Mouse (Mus musculus) hindbrain, embryonic 13.5 days (tissue): ENCODE results near the gene Edem1. TPM values are rescaled to one million over a fixed set of nuclear protein-coding genes. Genes with fewer than 3 reads are reported as not detected.
"Not testable (repeated sequence)": the region's sequence is repeated elsewhere in the genome, so short reads cannot be mapped to it uniquely, and the experiment has no call there.

Experiments
- ATAC-seq: fragments of 200-750 bp; cut with Nextera tagmentation; 2 replicates; pipeline ENCODE4 v1.8.0; 2017; ENCODE audit warnings: moderate TSS enrichment; ENCODE audit not compliant: low FRiP score
- H3K27ac ChIP-seq: fragments of 300-500 bp; sonication (generic); 2 replicates; pipeline ENCODE4 v1.5.1; 2015; ENCODE audit warnings: inconsistent platforms, mild to moderate bottlenecking, moderate library complexity
- H3K27me3 ChIP-seq: fragments of 300-500 bp; sonication (generic); 2 replicates; pipeline ENCODE4 v1.6.1; 2015; ENCODE audit warnings: mild to moderate bottlenecking, inconsistent platforms
- H3K36me3 ChIP-seq: fragments of 300-500 bp; sonication (generic); 2 replicates; pipeline ENCODE4 v1.6.1; 2015; ENCODE audit warnings: mild to moderate bottlenecking, inconsistent platforms
- H3K4me1 ChIP-seq: fragments of 300-500 bp; sonication (generic); replicated peaks from 2 replicates; pipeline ENCODE4 v1.6.1; 2015; ENCODE audit warnings: inconsistent platforms
- H3K4me2 ChIP-seq: fragments of 300-500 bp; sonication (generic); 2 replicates; pipeline ENCODE4 v1.6.1; 2015; ENCODE audit warnings: inconsistent platforms, mild to moderate bottlenecking, moderate library complexity
- H3K4me3 ChIP-seq: fragments of 300-500 bp; sonication (generic); 2 replicates; pipeline ENCODE4 v1.5.1; 2015; ENCODE audit warnings: mild to moderate bottlenecking, inconsistent platforms
- H3K9ac ChIP-seq: fragments of 300-500 bp; sonication (generic); 2 replicates; pipeline ENCODE4 v1.6.1; 2015; ENCODE audit warnings: mild to moderate bottlenecking, inconsistent platforms
- H3K9me3 ChIP-seq: fragments of 300-500 bp; sonication (generic); 2 replicates; pipeline ENCODE4 v1.6.1; 2016; ENCODE audit warnings: inconsistent platforms
- WGBS: fragments of 180-500 bp; shearing (Covaris S2); methylation state at CpG from one replicate; pipeline ENCODE4 v1.1.7; 2015; 5-methylcytosine and 5-hydroxymethylcytosine counted together
- polyA plus RNA-seq: library from polyadenylated mRNA; unstranded; fragments of >200 nt; fragmentation: Nextera tagmentation; extraction: Ambion mirVana; gene quantifications from 2 replicates; pipeline ENCODE4 v1.2.1, GENCODE M21; 2015

Edem1 gene
- polyA plus RNA-seq, 1 experiment from 2014 or later, result 6.0 TPM

DNA sequence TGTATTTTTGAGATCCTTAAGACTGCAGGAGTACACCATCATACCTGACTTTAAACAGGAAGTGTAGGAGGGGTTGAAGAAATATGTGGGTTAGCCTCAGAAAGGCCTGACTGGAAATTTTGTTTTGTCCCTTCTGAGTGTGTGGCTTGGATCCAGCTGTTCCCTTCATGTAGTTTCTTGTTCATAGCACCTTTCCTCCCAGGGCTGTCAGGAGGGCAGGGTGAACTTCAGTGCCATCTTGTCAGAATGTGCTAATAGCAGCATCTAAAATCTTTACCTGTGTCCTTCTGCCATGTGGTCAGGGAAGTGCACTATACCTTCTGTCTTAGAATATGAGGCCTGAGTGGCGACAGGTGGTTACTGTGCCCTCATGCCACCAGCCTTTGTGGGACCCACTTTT is 32.8 kb downstream of the Edem1 start:
- ATAC-seq, result no peak
- no peaks in the 10 kb centered on the region for H3K4me1 ChIP-seq
- H3K27ac ChIP-seq, result no peak overlapping the region
- H3K4me2 ChIP-seq, result no peak overlapping the region
- H3K4me3 ChIP-seq, result no peak overlapping the region
- peaks cover 6% of the 10 kb centered on the region for H3K9me3 ChIP-seq
- H3K36me3 ChIP-seq, result peaks cover 19% of the 10 kb centered on the region
- H3K9ac ChIP-seq, result no peak overlapping the region
- 97% methylated on average over 1 of the region's 1 CpGs for WGBS
- H3K27me3 ChIP-seq, result no peaks in the 10 kb centered on the region

DNA sequence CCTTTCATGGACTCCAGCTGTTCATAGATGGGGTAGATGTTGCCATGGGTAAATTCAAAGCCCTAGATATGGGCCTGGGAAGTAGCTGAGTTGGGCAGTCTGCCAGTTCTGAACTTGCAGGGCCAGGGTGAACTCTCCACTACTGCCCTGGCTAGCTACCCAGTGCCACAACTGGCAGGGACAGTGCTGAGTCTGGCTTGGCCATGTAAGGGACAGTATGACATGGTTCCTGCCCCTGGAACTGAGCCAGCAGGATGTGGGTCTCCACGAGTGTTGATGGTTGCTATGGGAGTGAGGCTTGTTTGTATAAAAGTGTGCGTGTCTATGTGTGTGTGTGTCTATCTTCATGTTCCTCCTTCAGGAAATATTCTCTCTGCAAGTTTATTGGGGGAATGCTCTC is 34.1 kb downstream of the Edem1 start:
- H3K4me3 ChIP-seq, result no peak overlapping the region
- WGBS, result 87% methylated on average over 2 of the region's 2 CpGs
- ATAC-seq, result 0 out of 2 replicates have a peak, but pooled peaks have one; percentile 43
- H3K9me3 ChIP-seq, result peaks cover 6% of the 10 kb centered on the region
- H3K4me1 ChIP-seq, result no peaks in the 10 kb centered on the region
- H3K27ac ChIP-seq, result no peak overlapping the region
- peaks cover 15% of the 10 kb centered on the region for H3K36me3 ChIP-seq
- no peaks in the 10 kb centered on the region for H3K27me3 ChIP-seq
- no peak overlapping the region for H3K9ac ChIP-seq
- H3K4me2 ChIP-seq, result no peak overlapping the region

DNA sequence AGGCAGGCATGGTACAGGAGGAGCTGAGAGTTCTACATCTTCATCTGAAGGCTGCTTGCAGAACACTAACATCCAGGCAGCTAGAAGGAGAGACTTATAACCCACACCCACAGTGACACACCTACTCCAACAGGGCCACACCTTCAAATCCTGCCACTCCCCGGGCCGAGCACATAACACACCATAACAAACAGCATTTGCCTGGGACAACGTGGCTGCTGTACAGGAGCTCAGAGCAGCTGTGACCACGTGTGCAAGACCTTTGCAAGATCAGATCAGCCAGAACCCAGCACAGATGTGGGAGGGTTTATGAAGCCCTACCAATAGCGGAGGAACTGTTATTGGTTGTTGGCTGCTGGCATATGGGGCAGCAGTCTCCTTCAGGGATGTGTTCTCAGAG is 37.9 kb downstream of the Edem1 start:
- Histone ChIP-seq H3K9ac (no peak overlapping the region), H3K9me3 (peaks cover 6% of the 10 kb centered on the region), H3K4me3 (no peak overlapping the region), H3K4me2 (no peak overlapping the region), H3K36me3 (peaks cover 5% of the 10 kb centered on the region; the same call in 1 of the 2 replicates), H3K4me1 (no peaks in the 10 kb centered on the region), H3K27ac (no peak overlapping the region), H3K27me3 (no peaks in the 10 kb centered on the region)
- no peak for ATAC-seq
- WGBS, result 90% methylated on average over 5 of the region's 5 CpGs

DNA sequence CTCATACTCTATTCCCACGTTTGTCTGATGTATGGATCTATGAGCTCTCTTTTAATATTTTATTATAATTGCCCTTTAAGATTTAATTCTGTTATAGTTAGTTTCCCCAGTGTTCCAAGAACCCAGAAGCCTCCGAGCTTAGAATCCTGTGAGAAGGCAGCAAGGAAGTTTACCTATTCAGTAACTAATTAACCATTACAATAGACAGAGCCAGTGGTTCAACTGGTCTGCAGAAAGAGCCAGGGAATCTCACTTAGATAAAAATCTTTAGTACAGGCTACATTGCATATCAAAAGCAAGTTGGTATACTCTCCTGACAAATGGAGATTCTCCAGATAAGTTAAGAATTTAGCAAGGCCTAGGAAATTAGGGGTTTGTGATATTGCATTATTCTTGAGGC is 40.6 kb downstream of the Edem1 start:
- not testable (repeated sequence) for H3K36me3 ChIP-seq, H3K27me3 ChIP-seq, H3K4me3 ChIP-seq, H3K9me3 ChIP-seq, H3K4me2 ChIP-seq, H3K4me1 ChIP-seq, H3K27ac ChIP-seq, ATAC-seq, H3K9ac ChIP-seq
- WGBS, result 35% methylated on average over 2 of the region's 2 CpGs

DNA sequence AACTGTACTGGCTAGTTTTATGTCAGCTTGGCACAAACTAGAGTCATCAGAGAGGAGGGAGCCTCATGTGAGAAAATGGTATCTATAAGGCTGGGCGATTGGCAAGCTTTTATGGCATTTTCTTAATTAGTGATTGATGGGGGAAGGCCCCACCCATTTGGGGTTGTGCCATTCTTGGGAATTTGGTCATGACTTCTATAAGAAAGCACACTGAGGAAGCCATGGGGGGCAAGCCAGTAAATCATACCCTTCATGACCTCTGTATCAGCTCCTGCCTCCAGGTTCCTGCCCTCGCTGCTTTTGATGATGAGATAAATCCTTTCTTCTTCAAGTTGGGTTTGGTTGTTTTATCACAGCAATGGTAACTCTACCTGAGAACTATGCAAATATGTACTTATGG is 42.0 kb downstream of the Edem1 start:
- Histone ChIP-seq H3K36me3 (no peaks in the 10 kb centered on the region), H3K9ac (no peak overlapping the region), H3K4me2 (no peak overlapping the region), H3K9me3 (no peaks in the 10 kb centered on the region), H3K4me3 (no peak overlapping the region), H3K4me1 (no peaks in the 10 kb centered on the region; the same call in 1 of the 2 replicates), H3K27me3 (no peaks in the 10 kb centered on the region), H3K27ac (no peak overlapping the region)
- ATAC-seq, result no peak
- 90% methylated on average over 2 of the region's 2 CpGs for WGBS

DNA sequence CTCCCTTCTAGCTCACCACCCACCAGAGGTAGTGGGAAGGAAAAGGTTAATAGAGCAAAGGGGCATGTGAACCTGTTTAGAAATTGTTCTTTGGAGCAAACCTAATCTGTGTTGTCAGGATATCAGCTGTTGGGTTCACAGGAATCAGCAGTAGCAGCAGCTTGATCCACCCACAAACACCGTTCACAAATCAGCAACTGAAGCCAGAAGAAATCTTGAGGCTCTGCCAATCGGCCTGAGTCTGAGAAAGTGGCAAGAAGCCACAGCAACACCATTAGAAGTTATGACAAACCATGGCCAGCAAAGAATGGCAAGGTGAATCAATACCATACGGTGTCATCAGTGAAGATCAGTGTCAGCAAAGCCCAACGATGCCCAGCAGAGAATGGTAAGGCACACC is 42.8 kb downstream of the Edem1 start:
- H3K36me3 ChIP-seq, result no peaks in the 10 kb centered on the region
- H3K27me3 ChIP-seq, result no peaks in the 10 kb centered on the region
- no peak overlapping the region for H3K4me2 ChIP-seq
- no peak overlapping the region for H3K27ac ChIP-seq
- no peak for ATAC-seq
- peaks cover 6% of the 10 kb centered on the region; the same call in 1 of the 2 replicates for H3K4me1 ChIP-seq
- no peaks in the 10 kb centered on the region for H3K9me3 ChIP-seq
- H3K4me3 ChIP-seq, result no peak overlapping the region
- 88% methylated on average over 4 of the region's 4 CpGs for WGBS
- H3K9ac ChIP-seq, result no peak overlapping the region

DNA sequence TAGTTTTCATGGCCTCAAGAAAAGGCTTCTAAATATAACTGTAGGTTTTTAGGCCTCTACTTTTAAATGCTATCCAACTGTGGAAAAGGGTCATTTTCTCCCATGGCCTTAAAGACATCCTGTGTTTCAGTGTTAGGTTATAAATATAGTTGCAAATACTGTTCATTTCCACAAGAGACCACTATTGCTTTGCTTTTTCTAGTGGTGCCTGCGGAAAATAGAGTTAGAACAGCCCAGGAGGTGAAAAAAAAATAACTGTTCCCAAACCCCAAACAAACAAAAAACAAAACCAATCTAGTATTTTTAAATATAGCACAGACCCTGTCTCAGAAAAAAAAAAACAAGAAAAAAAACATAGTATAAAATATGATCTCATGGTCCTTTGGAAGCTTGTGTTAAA is 46.9 kb downstream of the Edem1 start:
- Histone ChIP-seq H3K27ac (no peak overlapping the region), H3K4me2 (no peak overlapping the region), H3K9me3 (no peaks in the 10 kb centered on the region), H3K9ac (no peak overlapping the region), H3K4me1 (peaks cover 6% of the 10 kb centered on the region; the same call in 1 of the 2 replicates), H3K27me3 (no peaks in the 10 kb centered on the region), H3K36me3 (no peaks in the 10 kb centered on the region), H3K4me3 (no peak overlapping the region)
- ATAC-seq, result no peak
- WGBS, result 80% methylated on average over 1 of the region's 1 CpGs

DNA sequence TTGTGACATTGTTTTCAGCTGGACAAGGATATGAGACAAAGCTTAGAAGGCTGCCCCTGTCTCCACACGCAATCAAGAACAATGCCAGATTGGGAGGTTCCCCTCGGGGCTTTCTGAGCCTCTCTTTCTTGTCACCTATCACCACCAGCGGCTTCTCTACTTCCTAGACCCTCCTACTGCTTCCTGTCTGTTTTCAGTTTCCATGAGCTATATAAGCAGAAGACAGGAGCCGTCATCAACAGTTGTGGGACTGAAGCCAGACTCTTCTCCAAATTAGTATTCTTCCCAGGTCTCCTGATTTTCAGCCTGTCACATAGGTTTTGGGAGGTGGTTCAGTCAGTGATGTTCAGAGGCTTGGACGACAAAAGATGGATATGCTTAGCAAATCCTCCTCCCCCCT is 47.6 kb downstream of the Edem1 start:
- no peak overlapping the region for H3K27ac ChIP-seq
- peak; percentile 65; the same call in 1 of the 2 replicates for ATAC-seq
- 29% methylated on average over 5 of the region's 5 CpGs for WGBS

DNA sequence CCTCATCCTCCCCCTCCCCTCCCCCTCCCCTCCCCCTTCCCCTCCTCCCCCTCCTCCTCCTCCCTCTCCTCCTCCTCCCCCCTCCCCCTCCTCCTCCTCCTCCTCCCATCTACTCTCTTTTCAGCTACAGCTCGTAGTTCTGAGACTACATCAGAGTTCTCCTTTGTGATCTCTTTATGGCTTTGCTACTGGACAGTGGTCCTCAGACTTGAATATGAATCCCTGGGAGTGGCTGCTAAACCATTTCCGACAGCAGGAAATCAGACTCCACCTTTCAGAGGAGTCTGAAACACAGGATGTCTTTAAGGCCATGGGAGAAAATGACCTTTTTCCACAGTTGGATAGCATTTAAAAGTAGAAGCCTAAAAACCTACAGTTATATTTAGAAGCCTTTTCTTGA is 48.0 kb downstream of the Edem1 start:
- Histone ChIP-seq H3K27ac (no peak overlapping the region), H3K4me3 (no peak overlapping the region), H3K36me3 (no peaks in the 10 kb centered on the region), H3K4me1 (peaks cover 6% of the 10 kb centered on the region; the same call in 1 of the 2 replicates), H3K4me2 (no peak overlapping the region), H3K27me3 (no peaks in the 10 kb centered on the region), H3K9ac (no peak overlapping the region), H3K9me3 (peaks cover 5% of the 10 kb centered on the region)
- no peak for ATAC-seq
- 48% methylated on average over 2 of the region's 2 CpGs for WGBS

More for the DNA sequence above, 47.6 kb downstream of the Edem1 start:
- H3K9ac ChIP-seq, result no peak overlapping the region
- 0 out of 2 replicates have a peak overlapping the region, but pooled peaks have one; percentile 3 for H3K4me2 ChIP-seq
- H3K36me3 ChIP-seq, result no peaks in the 10 kb centered on the region
- peaks cover 6% of the 10 kb centered on the region; the same call in 1 of the 2 replicates for H3K4me1 ChIP-seq
- H3K4me3 ChIP-seq, result no peak overlapping the region
- peaks cover 1% of the 10 kb centered on the region; the same call in 1 of the 2 replicates for H3K9me3 ChIP-seq
- no peaks in the 10 kb centered on the region for H3K27me3 ChIP-seq

DNA sequence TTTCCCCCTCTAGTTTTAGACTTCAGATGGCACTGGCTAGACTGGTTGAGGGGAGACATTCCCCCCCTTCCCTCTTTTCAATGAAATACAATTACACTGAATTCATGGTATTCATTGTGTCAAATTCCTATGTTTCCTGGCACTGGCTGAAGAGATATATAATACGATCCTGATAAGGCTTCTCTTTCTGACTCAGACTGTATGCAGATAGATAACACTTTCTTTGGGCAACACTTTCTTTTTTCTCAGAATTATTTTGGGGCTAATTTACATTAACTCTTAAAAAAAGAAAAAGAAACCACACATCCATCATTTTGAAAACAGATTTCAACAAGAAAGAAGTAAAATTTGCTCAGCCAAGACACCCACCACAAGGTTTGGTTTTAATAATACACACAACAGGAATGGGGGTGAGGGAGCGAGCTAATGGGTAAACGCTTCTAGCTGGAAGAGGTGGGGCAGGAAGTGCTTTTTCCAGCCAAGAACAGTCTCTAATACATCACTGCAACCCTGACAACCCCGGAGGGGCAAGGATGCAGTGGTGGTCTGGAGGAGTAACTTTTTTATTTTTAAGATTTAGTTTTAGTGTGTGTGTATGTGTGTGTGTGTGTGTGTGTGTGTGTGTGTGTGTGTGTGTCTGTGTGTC is 52.0 kb downstream of the Edem1 start:
- H3K36me3 ChIP-seq, result no peaks in the 10 kb centered on the region
- 0 out of 2 replicates have a peak, but pooled peaks cover 6% of the 10 kb centered on the region for H3K4me1 ChIP-seq
- ATAC-seq, result no peak
- no peaks in the 10 kb centered on the region for H3K27me3 ChIP-seq
- H3K27ac ChIP-seq, result no peak overlapping the region
- no peak overlapping the region for H3K4me2 ChIP-seq
- 85% methylated on average over 4 of the region's 4 CpGs for WGBS
- no peak overlapping the region for H3K4me3 ChIP-seq
- no peak overlapping the region for H3K9ac ChIP-seq
- H3K9me3 ChIP-seq, result peaks cover 7% of the 10 kb centered on the region

DNA sequence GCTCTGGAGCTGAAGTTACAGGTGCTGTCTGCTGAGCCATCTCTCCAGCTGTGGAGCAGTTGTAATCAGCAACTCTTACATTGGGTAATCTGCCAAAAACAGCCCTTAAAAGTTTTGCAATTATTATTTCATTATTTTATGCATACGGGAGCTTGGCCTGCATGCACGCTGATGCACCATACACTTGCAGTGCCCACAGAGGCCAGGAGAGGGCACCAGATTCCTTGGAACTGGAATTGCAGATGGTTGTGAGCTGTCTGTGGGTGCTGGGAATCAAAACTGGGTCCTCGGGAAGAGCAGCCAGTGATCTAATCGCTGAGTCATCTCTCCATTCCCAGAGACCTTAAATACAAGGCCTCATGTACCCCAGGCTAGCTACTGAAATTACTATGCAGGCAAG is 52.6 kb downstream of the Edem1 start:
- no peak overlapping the region for H3K4me2 ChIP-seq
- no peaks in the 10 kb centered on the region for H3K36me3 ChIP-seq
- no peak overlapping the region for H3K4me3 ChIP-seq
- 93% methylated on average over 4 of the region's 4 CpGs for WGBS
- H3K4me1 ChIP-seq, result 0 out of 2 replicates have a peak, but pooled peaks cover 1% of the 10 kb centered on the region
- peaks cover 7% of the 10 kb centered on the region for H3K9me3 ChIP-seq
- H3K27me3 ChIP-seq, result no peaks in the 10 kb centered on the region
- H3K9ac ChIP-seq, result no peak overlapping the region
- no peak for ATAC-seq
- H3K27ac ChIP-seq, result no peak overlapping the region

DNA sequence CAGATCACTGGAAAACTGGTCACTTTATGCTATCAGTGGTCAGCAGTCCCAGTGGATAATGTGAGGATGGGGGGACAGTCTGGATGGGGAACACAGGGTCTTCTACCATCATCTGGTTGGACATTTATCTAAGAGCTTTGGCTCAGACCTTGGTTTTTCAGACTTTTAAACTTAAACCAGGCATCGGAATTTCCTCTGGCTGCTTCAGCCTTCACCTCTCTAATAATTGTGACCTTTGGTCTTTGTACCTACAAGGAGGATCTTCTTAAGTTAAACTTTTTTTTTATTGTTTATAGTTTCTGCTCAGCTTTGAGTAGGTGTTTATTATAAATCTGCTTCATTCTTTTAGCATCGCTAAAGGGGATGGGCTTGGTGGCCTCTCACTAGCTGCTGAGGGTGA is 55.4 kb downstream of the Edem1 start:
- Histone ChIP-seq H3K9ac (no peak overlapping the region), H3K4me3 (no peak overlapping the region), H3K4me2 (no peak overlapping the region), H3K9me3 (peaks cover 7% of the 10 kb centered on the region), H3K36me3 (no peaks in the 10 kb centered on the region), H3K27ac (no peak overlapping the region), H3K27me3 (no peaks in the 10 kb centered on the region), H3K4me1 (no peaks in the 10 kb centered on the region)
- ATAC-seq, result no peak
- WGBS, result 97% methylated on average over 2 of the region's 2 CpGs

DNA sequence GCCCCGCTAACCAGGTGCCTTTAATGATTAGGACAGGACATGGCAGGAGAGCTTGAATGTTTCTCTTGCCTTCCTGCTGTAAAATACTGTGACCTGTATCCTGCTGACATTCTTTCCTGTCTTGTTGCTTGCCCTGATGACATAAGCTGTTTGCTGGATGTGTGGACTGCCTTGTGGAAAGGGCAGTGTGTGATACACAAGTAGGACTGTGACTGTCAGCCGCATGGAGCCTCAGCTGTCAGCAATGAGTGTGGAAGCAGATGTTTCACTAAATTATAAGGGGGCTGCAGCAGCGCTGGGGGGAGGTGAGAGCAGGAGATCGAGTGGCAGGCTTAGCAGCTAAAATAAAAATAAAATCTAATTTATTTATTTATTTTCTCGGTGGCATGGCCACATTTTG is 56.2 kb downstream of the Edem1 start:
- Histone ChIP-seq H3K4me3 (no peak overlapping the region), H3K4me1 (no peaks in the 10 kb centered on the region), H3K27me3 (no peaks in the 10 kb centered on the region), H3K9me3 (peaks cover 7% of the 10 kb centered on the region), H3K9ac (no peak overlapping the region), H3K4me2 (no peak overlapping the region), H3K27ac (no peak overlapping the region), H3K36me3 (no peaks in the 10 kb centered on the region)
- WGBS, result 69% methylated on average over 5 of the region's 5 CpGs
- no peak for ATAC-seq
